Mouse (Mus musculus): ENCODE measurements at regions not wholly inside any gene's neighbourhood (a gene's known extent, or its start where the extent isn't known, plus 50 kb on each side); places are given as distances from the start of the nearest gene placed in this dataset.
"Not testable (repeated sequence)": the region's sequence is repeated elsewhere in the genome, so short reads cannot be mapped to it uniquely, and the experiment has no call there.

DNA sequence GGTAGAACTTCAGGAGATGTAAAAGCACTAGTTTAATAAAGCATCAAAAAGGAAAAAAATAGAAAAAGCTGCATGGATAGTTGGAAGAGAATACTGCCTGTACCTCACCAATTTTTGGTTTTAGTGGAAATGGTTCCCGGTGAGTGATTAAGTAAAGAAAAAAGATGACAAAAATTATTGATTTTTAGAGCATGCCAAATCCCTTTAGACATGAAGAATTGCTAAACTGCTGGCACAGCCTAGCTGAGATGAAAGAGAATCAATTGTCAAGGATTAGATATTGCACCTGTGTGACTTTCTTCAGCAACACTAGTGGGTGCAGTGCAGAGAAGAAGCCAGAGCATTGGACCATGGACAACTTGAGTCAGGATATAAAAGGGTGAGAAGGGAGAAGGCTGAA, 348.7 kb upstream of the Cpeb2 start:
- DNase-seq (ENCODE audit: low spot score in 2 of 2), result no peak

DNA sequence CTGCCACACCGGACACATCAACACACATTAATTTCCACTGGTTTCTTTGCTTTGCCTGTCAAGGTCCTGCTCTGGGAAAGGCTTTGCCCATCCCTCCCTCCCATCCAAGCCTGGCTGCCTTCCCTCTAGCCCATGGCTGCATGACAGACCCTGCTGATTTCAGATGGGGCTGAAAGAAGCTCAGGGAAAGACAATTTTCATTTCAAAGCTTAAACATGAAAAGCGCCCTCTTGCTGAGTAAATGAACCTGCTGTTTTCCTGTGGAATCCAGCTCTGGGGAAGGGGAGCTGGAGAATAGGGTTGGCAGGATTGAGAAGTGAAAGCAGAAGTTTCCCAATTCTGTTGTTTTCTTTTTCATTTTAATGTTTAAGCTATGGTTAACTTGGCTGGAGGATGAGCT, 341.1 kb upstream of the Cpeb2 start:
- no peak for DNase-seq (ENCODE audit: low spot score in 2 of 2)

GRCm38 (mm10) chr5:42906136-42906535, 326.8 kb upstream of the Cpeb2 start:
- no peak for DNase-seq (ENCODE audit: low spot score in 2 of 2)

DNA sequence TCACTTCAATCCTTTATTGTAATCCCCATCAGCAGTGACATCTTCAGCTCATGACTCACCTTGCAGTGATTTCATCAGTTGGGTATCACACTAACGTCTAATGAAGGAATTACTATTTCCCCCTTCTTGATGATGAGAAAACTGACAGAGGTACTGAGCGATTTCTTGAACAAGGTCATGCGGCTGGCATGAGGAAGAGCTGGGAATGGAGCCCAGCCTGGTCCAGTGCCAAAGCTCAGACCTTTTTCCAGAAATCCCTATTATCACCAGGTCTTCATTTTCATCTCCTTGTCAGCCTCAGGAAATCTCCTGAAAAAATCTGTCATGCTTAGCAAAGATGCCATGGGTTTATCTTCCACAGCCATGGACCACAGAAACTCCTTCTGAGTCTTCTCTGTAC, 313.6 kb upstream of the Cpeb2 start:
- no peak for DNase-seq (ENCODE audit: low spot score in 2 of 2)

DNA sequence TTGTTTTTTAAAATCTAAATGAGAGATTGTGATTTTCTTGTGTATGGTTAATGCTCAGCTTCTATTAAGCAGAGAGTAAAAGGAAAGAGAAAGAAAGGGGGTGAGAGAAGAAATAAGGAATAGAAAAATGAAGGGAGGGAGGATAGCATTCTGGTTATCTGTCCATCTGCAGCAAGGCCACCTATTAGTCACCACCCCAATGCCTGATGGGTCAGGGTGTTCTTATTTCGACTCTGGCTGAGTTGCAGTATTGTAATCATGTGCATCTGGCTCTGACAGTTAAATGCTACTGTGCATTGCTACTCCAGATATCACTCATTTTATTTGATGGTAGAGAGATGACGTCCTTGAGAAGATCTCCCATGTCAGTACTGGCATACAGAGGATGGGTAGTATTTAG, 300.9 kb upstream of the Cpeb2 start:
- DNase-seq (ENCODE audit: low spot score in 2 of 2), result no peak

- DNase-seq (ENCODE audit: low spot score in 2 of 2), result no peak
These were observed 273.6 kb upstream of the Cpeb2 start for GRCm38 (mm10) chr5:42959296-42959862.

GRCm38 (mm10) chr5:42966952-42967351, 266.0 kb upstream of the Cpeb2 start:
- not testable (repeated sequence) for DNase-seq (ENCODE audit: low spot score in 2 of 2)

DNA sequence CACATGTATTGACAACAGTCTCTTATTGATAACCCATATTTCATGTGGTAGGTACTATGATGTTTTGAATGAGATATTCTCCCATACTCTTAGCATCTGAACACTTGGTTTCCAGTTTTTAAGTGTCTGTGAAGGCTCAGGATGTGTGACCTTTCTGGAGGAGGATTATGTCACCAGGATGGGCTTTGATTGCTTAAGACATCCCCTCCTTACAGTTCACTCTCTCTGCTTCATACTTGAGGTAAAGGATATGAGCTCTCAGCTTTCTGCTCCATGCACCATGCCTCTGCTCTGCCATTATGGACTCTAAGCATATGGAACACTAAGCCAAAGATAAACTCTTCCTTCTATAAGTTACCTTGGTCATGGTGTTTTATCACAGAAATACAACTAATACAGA, 263.8 kb upstream of the Cpeb2 start:
- DNase-seq (ENCODE audit: low spot score in 2 of 2), result no peak

DNA sequence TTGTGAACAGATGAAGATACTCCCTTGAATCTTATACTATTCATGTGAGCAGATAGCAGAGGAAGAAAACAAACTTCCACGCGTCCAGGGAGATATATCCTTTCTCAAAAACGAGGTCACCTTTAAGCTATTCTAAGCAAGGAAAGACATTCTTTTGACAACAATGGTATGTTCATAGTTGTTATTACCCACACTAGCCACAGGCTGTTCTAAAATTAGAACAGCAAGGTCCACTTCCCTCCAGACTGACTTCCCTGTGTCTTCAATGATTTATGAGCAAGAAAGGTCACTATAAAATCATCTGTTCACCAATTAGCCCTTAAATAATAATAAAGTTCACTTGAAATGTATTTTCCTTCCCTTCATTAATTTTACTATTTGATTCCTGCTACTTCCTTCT, 263.3 kb upstream of the Cpeb2 start:
- DNase-seq (ENCODE audit: low spot score in 2 of 2), result no peak

GRCm38 (mm10) chr5:42977108-42977507, 255.9 kb upstream of the Cpeb2 start:
- peak in 1 of 2 experiments; percentile 4 for DNase-seq (ENCODE audit: low spot score in 2 of 2)

GRCm38 (mm10) chr5:42980946-42981650, 251.9 kb upstream of the Cpeb2 start:
- DNase-seq (ENCODE audit: low spot score in 2 of 2), result no peak

DNA sequence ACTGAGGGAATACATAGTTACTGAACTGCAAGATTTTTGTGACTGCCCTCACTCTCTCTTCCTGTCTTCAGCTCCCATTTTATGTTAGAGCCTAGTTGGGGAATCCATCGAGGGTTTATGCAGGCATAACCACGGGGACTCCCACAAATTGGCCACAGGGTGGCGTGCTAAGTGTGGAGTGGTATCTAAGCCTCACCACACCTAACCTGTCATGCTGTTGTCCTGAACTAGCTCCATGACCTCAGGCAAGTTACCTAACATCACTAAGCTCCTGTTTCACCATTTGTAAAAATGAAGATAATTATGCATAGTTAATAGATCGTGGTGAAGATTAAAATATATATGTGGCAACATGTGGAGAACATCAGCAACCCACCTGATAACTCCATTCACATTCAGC, 246.8 kb upstream of the Cpeb2 start:
- no peak for DNase-seq (ENCODE audit: low spot score in 2 of 2)

- no peak for DNase-seq (ENCODE audit: low spot score in 2 of 2)
These were observed 245.1 kb upstream of the Cpeb2 start for GRCm38 (mm10) chr5:42987710-42988466.

DNA sequence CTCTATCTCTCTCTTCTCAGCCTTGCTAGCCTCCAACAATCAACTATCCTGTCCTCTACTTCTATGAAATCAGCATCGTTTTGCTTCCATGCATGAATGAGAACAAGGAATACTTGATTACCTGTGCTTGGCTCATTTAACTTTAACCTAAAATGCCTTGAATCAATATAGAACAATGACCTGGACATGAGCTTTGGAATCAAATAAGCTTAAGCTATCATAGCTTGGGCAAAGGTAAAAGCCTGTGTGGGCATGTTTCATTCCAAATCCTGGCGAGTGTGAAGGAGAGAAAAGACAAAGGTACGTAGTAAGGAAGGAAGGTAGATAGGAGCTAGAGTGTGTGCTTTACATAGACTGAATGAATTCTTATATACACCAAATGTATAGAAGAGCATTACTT, 243.7 kb upstream of the Cpeb2 start:
- no peak for DNase-seq (ENCODE audit: low spot score in 2 of 2)

DNA sequence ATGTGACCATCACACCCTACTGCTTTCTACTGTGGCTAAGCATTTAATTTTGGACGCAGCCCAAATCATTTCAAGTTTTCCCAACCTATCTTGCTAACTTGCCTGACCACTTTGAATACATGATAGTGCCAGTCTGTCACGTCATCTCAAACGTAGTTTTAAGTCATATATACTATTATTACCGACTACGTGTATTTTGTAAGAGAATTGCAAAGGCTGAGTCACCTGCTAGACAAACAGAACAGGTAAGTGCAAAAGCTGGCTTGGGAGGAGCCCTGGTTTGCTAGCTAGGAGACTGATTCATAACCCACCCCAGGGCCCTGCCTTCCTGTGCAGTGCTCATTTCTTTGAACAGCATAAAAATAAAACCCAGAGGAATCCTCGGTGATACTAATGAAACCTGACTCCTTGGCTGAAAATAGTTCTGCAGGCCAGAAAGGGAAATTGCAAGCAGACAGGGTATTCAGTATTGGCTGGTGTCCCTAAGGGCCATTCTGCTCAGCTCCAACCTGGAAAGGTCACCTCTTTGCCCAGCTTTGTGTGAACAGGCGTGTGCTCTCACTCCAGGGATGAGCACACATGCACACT, 208.9 kb upstream of the Cpeb2 start:
- DNase-seq (ENCODE audit: low spot score in 2 of 2), result no peak

DNA sequence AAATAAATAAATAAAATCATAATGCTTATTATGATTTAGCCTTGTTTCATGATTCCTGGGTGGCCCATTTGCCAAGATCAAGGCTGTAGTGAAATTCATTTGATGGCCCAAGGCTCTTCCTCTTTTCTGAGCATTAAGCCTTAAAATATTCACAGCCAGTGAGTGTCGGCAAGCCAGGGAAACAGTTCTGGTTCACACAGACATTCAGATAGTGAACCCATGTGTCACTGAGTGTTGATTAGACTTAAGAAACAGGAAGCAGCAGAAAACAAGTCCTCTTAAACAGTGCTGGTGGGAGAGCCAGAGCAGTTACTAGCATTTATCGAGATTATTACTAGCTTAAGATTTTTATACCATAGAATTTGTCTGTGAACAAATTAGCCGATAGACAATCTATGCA, 201.7 kb upstream of the Cpeb2 start:
- DNase-seq (ENCODE audit: low spot score in 2 of 2), result no peak

- no peak for DNase-seq (ENCODE audit: low spot score in 2 of 2)
These were observed 201.1 kb upstream of the Cpeb2 start for GRCm38 (mm10) chr5:43031916-43032315.

DNA sequence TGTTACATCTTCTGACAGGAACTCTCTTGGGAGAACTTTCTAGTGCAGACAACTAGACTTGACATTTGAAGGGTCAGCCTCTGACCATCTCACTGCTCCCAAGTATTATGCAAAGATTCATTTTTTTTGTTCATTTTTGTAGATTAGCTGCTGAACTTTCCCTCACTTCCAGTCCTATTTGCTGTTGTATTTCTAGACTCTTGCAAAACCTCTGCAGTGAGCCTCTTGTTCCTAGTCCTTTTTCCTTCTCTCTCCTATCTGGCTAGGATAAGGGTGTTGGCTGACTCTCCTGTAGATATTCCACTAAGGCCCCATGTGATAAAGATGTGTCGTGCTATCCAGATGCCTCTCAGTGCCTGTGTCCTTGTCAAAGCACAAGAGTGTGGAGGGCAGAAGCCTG, 198.5 kb upstream of the Cpeb2 start:
- no peak for DNase-seq (ENCODE audit: low spot score in 2 of 2)

- DNase-seq (ENCODE audit: low spot score in 2 of 2), result no peak
These were observed 195.4 kb upstream of the Cpeb2 start for GRCm38 (mm10) chr5:43037592-43037991.

DNA sequence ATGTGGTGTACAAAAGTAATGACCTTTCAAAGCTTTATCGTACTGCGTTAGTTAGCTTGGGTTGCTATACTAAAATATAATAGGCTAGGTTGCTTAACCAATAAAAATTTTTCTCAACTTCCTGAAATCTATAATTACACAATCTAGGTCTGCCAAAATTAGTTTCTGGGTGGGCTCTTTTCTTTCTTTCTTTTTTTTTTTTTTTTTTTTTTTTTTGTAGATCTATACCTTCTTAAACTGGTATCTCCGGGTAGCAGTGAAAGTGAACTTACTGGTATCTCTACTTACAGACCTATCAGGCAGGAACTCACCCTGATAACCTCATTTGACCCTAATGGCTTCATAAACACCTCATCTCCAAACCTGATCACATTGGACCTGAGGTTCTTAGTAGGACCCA, 193.4 kb upstream of the Cpeb2 start:
- DNase-seq (ENCODE audit: low spot score in 2 of 2), result no peak

DNA sequence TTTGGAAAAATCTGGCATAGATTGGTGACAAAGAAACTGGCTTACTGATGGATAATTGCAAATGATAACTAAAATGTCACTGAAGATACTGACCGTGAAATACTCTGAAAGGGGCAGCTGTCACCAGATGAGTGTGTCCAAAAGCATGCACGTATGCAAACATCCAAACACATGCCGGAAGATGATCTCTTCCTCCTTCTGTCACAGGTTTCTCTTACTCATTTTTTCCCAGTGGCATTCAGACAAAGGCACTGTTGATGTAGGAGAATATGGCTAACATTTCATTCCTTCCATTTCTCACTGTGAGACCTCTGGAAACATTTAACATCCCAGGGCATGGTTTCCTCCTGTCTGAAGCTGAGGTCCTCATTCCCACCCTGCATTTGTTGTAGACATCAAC, 190.4 kb upstream of the Cpeb2 start:
- DNase-seq (ENCODE audit: low spot score in 2 of 2), result no peak

GRCm38 (mm10) chr5:43045860-43046259, 187.1 kb upstream of the Cpeb2 start:
- no peak for DNase-seq (ENCODE audit: low spot score in 2 of 2)

DNA sequence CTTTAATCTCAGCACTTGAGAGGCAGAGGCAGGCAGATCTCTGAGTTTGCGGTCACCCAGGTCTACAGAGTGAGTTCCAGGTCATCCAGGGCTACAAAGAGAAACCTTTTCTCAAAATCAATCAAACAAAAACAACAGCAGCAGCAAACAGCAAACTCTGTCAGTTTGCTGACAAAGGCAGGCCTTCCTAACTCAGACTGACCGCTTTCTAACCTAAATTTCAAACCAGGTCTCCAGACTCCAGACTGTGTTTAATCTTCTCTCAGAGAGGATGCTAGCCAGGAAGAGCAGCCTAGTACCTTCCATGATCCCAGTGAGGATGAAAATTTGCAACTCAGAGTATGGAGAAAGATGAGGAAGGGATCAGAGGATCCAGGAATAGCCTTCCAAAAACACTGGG, 185.7 kb upstream of the Cpeb2 start:
- no peak for DNase-seq (ENCODE audit: low spot score in 2 of 2)
